ENCODE assay signal across 26 mouse cellular contexts in the genomic region with DNA sequence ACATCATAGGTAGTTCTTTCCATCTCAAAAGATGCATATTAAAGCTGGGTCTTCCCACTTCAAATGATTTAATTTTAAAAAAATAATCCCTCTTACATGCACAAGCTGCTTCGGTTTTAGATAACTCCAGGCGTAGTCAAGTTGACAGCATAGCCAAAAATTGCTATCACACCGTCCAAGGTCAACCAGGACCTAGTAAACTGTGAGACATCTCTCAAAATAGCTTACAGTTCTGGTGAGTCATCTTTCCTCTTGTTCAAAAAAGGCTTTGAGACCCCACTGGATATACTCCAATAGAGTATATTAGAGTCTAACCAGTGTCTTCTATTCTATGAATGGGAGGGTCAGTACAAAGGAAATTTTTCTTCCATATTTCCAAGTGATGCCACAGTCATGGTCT.
"Had no signal": no experiment of that assay in that cellular context is flagged by ENCODE, and none has a peak within 500 bp of the region (broad histone marks: within the 10 kb centered on the region; RNA-seq: fewer than 3 reads in every experiment).

No protein-coding gene starts in this region.

- H3K9me3 ChIP-seq: heart, embryonic 15.5 days; hindbrain, embryonic 10.5 days; hindbrain, embryonic 12.5 days; intestine, embryonic 15.5 days; limb, embryonic 10.5 days; limb, embryonic 12.5 days; liver, embryonic 13.5 days; liver, embryonic 15.5 days had no signal

- ATAC-seq: hindbrain, embryonic 16.5 days; inflammation-experienced regulatory T-cells, adult 6 months; intestine, embryonic 15.5 days; intestine, postnatal 0 days; liver, postnatal 0 days had no signal

- H3K27ac ChIP-seq: gastrocnemius, adult 2 months; heart, embryonic 15.5 days; hindbrain, embryonic 10.5 days; hindbrain, embryonic 12.5 days; hindbrain, embryonic 14.5 days; intestine, embryonic 15.5 days; layer of hippocampus, adult 2 months; left cerebral cortex, adult 2 months; limb, embryonic 10.5 days; limb, embryonic 12.5 days; liver, embryonic 13.5 days; liver, embryonic 15.5 days had no signal

- H3K27me3 ChIP-seq: heart, embryonic 15.5 days; hindbrain, embryonic 12.5 days; intestine, embryonic 15.5 days; limb, embryonic 12.5 days; liver, embryonic 13.5 days; liver, embryonic 15.5 days had no signal

- H3K36me3 ChIP-seq: heart, embryonic 15.5 days; hindbrain, embryonic 10.5 days; hindbrain, embryonic 12.5 days; intestine, embryonic 15.5 days; limb, embryonic 10.5 days; limb, embryonic 12.5 days; liver, embryonic 13.5 days; liver, embryonic 15.5 days had no signal

- H3K4me2 ChIP-seq: heart, embryonic 11.5 days; heart, embryonic 15.5 days; hindbrain, embryonic 12.5 days; hindbrain, embryonic 14.5 days; intestine, embryonic 15.5 days; limb, embryonic 12.5 days; liver, embryonic 11.5 days; liver, embryonic 13.5 days; liver, embryonic 15.5 days had no signal

- H3K4me3 ChIP-seq: gastrocnemius, adult 2 months; heart, embryonic 15.5 days; hindbrain, embryonic 10.5 days; hindbrain, embryonic 12.5 days; intestine, embryonic 15.5 days; layer of hippocampus, adult 2 months; left cerebral cortex, adult 2 months; limb, embryonic 10.5 days; limb, embryonic 12.5 days; liver, embryonic 13.5 days; liver, embryonic 15.5 days had no signal

- H3K9ac ChIP-seq: heart, embryonic 15.5 days; hindbrain, embryonic 12.5 days; hindbrain, embryonic 14.5 days; intestine, embryonic 15.5 days; limb, embryonic 12.5 days; liver, embryonic 13.5 days; liver, embryonic 15.5 days; liver, postnatal 0 days had no signal

- DNase-seq: gastrocnemius, adult 2 months; gastrocnemius, postnatal 10 days; gastrocnemius, postnatal 25 days; kidney, adult 18-20 months; kidney, adult 8-10 months; kidney, postnatal 10 days; kidney, postnatal 25 days; kidney, postnatal 4 days; liver; liver, embryonic 13.5 days; liver, postnatal 0 days had no signal

- H3K4me1 ChIP-seq: hindbrain, embryonic 10.5 days; hindbrain, embryonic 12.5 days; intestine, embryonic 15.5 days; limb, embryonic 10.5 days; limb, embryonic 12.5 days; liver, embryonic 13.5 days; liver, embryonic 15.5 days had no signal
